Mouse (Mus musculus) kidney, embryonic 16.5 days (tissue): ENCODE measurements at regions not wholly inside any gene's neighbourhood (a gene's known extent, or its start where the extent isn't known, plus 50 kb on each side); places are given as distances from the start of the nearest gene placed in this dataset.
"Not testable (repeated sequence)": the region's sequence is repeated elsewhere in the genome, so short reads cannot be mapped to it uniquely, and the experiment has no call there.

Experiments used
- ATAC-seq: fragments of 200-750 bp; cut with Nextera tagmentation; 2 replicates; pipeline ENCODE4 v1.8.0; 2017; ENCODE audit warnings: moderate TSS enrichment; ENCODE audit not compliant: low FRiP score, low TSS enrichment
- H3K27ac ChIP-seq: fragments of 300-500 bp; sonication (generic); 2 replicates; pipeline ENCODE4 v1.5.1; 2014; ENCODE audit warnings: low read length
- H3K27me3 ChIP-seq: fragments of 300-500 bp; sonication (generic); 2 replicates; pipeline ENCODE4 v1.6.1; 2014; ENCODE audit warnings: low read length, control low read depth, mixed read lengths; ENCODE audit not compliant: insufficient read depth
- H3K36me3 ChIP-seq: fragments of 300-500 bp; sonication (generic); 2 replicates; pipeline ENCODE4 v1.6.1; 2014; ENCODE audit warnings: low read length, control low read depth, mixed read lengths; ENCODE audit not compliant: insufficient read depth
- H3K4me1 ChIP-seq: fragments of 300-500 bp; sonication (generic); 2 replicates; pipeline ENCODE4 v1.6.1; 2014; ENCODE audit warnings: low read length, control low read depth, mixed read lengths; ENCODE audit not compliant: insufficient read depth
- H3K4me2 ChIP-seq: fragments of 300-500 bp; sonication (generic); replicated peaks from 2 replicates; pipeline ENCODE4 v1.6.1; 2014; ENCODE audit warnings: low read depth, low read length
- H3K4me3 ChIP-seq: fragments of 300-500 bp; sonication (generic); 2 replicates; pipeline ENCODE4 v1.5.1; 2014; ENCODE audit warnings: mild to moderate bottlenecking, low read length
- H3K9ac ChIP-seq: fragments of 300-500 bp; sonication (generic); replicated peaks from 2 replicates; pipeline ENCODE4 v1.6.1; 2014; ENCODE audit warnings: low read length
- H3K9me3 ChIP-seq: fragments of 300-500 bp; sonication (generic); 2 replicates; pipeline ENCODE4 v1.6.1; 2016; ENCODE audit warnings: low read length, control low read depth
- WGBS: fragments of 180-500 bp; shearing (Covaris S2); extraction: QIAGEN DNeasy Blood & Tissue Kit; methylation state at CpG from one replicate; pipeline ENCODE4 v1.1.7; 2014; 5-methylcytosine and 5-hydroxymethylcytosine counted together

DNA sequence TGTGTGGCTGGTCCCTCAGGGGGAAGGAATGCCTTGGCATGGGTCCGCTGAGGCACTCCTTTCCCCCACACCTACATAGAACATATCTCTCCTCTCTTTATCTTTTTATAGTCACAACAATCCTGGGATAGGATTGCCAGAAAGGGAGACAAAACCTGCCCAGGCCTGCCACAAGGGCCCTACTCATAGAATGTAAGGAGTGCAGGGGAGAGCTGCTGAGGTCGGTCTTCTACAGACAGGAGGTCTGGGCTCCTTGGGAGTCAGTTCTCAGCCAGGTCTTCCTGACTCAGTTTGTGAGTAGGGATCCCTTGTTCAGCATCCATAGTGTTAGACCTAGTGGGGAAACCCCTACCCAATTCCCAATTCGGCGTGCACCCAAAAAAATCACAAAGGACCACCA lies 70.8 kb upstream of the Cpsf6 start:
- no peaks in the 10 kb centered on the region for H3K9me3 ChIP-seq
- H3K27ac ChIP-seq = no peak overlapping the region
- ATAC-seq = no peak
- H3K4me3 ChIP-seq = no peak overlapping the region
- no peaks in the 10 kb centered on the region for H3K36me3 ChIP-seq
- H3K9ac ChIP-seq = no peak overlapping the region
- 95% methylated on average over 4 of the region's 4 CpGs for WGBS
- H3K4me1 ChIP-seq = peaks cover 7% of the 10 kb centered on the region; the same call in 1 of the 2 replicates
- no peak overlapping the region for H3K4me2 ChIP-seq
- no peaks in the 10 kb centered on the region for H3K27me3 ChIP-seq

DNA sequence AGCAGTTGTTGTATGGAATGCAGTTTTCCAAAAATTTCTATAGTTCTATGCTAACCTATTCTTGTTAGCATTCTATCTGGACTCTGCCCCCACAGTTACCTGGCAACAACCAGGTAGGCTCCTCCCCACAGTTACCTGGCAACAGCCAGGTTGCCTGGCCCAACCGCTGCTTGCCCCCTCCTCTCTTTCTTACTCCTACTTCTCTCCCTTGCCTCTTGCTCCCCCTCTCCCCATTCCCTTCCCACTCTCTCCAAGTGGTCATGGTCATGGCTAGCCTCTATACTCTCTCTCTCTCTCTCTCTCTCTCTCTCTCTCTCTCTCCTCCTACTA lies 70.4 kb upstream of the Cpsf6 start:
- ATAC-seq = no peak
- WGBS = 78% methylated on average over 1 of the region's 1 CpGs

GRCm38 (mm10) chr10:117449416-117450239 lies 69.8 kb upstream of the Cpsf6 start:
- no peak for ATAC-seq
- Histone ChIP-seq H3K27me3 (no peaks in the 10 kb centered on the region), H3K9ac (no peak overlapping the region), H3K4me2 (no peak overlapping the region), H3K4me3 (no peak overlapping the region), H3K4me1 (peaks cover 6% of the 10 kb centered on the region; the same call in 1 of the 2 replicates), H3K36me3 (no peaks in the 10 kb centered on the region), H3K27ac (no peak overlapping the region), H3K9me3 (no peaks in the 10 kb centered on the region)
- 87% methylated on average over 3 of the region's 3 CpGs for WGBS

More for the DNA sequence above, 70.4 kb upstream of the Cpsf6 start:
- Histone ChIP-seq H3K36me3 (no peaks in the 10 kb centered on the region), H3K4me1 (peaks cover 6% of the 10 kb centered on the region; the same call in 1 of the 2 replicates), H3K4me2 (no peak overlapping the region), H3K4me3 (no peak overlapping the region), H3K27me3 (no peaks in the 10 kb centered on the region), H3K9me3 (no peaks in the 10 kb centered on the region), H3K27ac (no peak overlapping the region), H3K9ac (no peak overlapping the region)

DNA sequence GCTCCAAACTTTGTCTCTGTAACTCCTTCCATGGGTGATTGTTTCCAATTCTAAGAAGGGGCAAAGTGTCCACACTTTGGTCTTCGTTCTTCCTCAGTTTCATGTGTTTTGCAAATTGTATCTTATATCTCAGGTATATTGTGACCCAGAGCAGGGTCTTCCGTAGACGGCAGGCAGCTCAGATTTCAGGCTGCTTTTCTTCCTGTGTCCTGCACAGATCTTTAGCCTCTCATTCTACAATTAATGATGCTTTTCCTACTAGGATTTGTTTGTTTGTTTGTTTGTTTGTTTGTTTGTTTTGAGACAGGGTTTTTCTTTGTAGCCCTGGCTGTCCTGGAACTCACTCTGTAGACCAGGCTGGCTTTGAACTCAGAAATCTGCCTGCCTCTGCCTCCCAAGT lies 69.0 kb upstream of the Cpsf6 start:
- not testable (repeated sequence) for H3K36me3 ChIP-seq, H3K4me2 ChIP-seq, H3K9me3 ChIP-seq, H3K27me3 ChIP-seq, H3K27ac ChIP-seq, ATAC-seq, H3K4me3 ChIP-seq, H3K9ac ChIP-seq, H3K4me1 ChIP-seq
- 78% methylated on average over 3 of the region's 3 CpGs for WGBS

DNA sequence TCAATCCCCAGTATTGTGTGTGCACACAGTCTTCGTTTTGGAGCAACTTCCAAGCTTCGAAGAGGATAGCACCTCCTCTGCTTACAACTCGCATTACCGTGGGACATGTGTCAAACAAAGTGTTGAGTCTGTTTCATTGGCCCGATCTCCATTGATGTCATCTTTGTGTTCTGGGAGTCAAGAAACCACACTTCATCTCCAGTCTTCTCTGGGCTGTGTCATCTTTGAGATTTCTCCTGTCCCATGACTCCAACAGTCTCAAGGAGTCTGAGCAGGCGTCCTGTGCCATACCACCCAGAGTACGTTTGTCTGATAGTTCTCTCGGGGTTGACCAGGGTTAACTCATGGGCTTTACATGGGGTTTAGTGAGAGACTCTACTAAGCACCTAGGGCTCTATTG lies 67.8 kb upstream of the Cpsf6 start:
- 93% methylated on average over 8 of the region's 8 CpGs for WGBS

DNA sequence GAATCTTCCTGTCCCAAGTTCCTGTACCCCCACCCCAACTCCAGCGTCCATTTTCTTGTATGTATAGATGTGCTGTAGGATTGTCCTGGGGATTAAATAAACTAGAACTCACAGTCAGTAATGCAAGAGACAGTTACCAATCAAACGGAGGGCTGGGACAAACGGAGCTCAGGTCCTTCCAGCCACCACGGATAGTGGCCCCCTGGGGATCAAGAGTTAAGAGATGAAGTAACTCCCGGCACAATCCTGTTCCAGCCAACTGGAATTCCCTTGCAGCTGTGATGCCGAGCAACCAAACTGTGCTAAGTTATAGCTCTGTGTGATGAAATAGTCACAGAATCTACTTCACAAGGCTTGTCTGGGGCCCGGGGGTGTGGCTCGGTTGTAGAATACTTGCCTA lies 67.4 kb upstream of the Cpsf6 start:
- no peaks in the 10 kb centered on the region for H3K27me3 ChIP-seq
- H3K27ac ChIP-seq = no peak overlapping the region
- ATAC-seq = no peak
- WGBS = 69% methylated on average over 8 of the region's 8 CpGs
- peaks cover 3% of the 10 kb centered on the region; the same call in 1 of the 2 replicates for H3K9me3 ChIP-seq
- no peak overlapping the region for H3K4me2 ChIP-seq
- no peak overlapping the region for H3K9ac ChIP-seq
- no peaks in the 10 kb centered on the region for H3K36me3 ChIP-seq
- peaks cover 2% of the 10 kb centered on the region; the same call in 1 of the 2 replicates for H3K4me1 ChIP-seq
- no peak overlapping the region for H3K4me3 ChIP-seq

More for the DNA sequence above, 67.8 kb upstream of the Cpsf6 start:
- Histone ChIP-seq H3K27me3 (no peaks in the 10 kb centered on the region), H3K4me1 (peaks cover 6% of the 10 kb centered on the region; the same call in 1 of the 2 replicates), H3K27ac (no peak overlapping the region), H3K9me3 (peaks cover 3% of the 10 kb centered on the region; the same call in 1 of the 2 replicates), H3K9ac (no peak overlapping the region), H3K4me3 (no peak overlapping the region), H3K4me2 (no peak overlapping the region), H3K36me3 (no peaks in the 10 kb centered on the region)
- no peak for ATAC-seq

GRCm38 (mm10) chr10:117446776-117447175 lies 67.0 kb upstream of the Cpsf6 start:
- H3K9ac ChIP-seq = no peak overlapping the region
- WGBS = 83% methylated on average over 7 of the region's 7 CpGs

GRCm38 (mm10) chr10:117445801-117446490 lies 66.1 kb upstream of the Cpsf6 start:
- no peaks in the 10 kb centered on the region for H3K4me1 ChIP-seq
- 77% methylated on average over 15 of the region's 15 CpGs for whole genome bisulfite sequencing
- H3K4me3 ChIP-seq = no peak overlapping the region
- no peak overlapping the region for H3K9ac ChIP-seq
- H3K36me3 ChIP-seq = no peaks in the 10 kb centered on the region
- ATAC-seq = no peak
- H3K4me2 ChIP-seq = no peak overlapping the region
- H3K9me3 ChIP-seq = peaks cover 3% of the 10 kb centered on the region; the same call in 1 of the 2 replicates
- H3K27me3 ChIP-seq = no peaks in the 10 kb centered on the region
- no peak overlapping the region for H3K27ac ChIP-seq

More at GRCm38 (mm10) chr10:117446776-117447175, 67.0 kb upstream of the Cpsf6 start:
- Histone ChIP-seq H3K4me2 (no peak overlapping the region), H3K36me3 (no peaks in the 10 kb centered on the region), H3K27me3 (no peaks in the 10 kb centered on the region), H3K4me3 (no peak overlapping the region), H3K4me1 (no peaks in the 10 kb centered on the region), H3K27ac (no peak overlapping the region), H3K9me3 (peaks cover 3% of the 10 kb centered on the region; the same call in 1 of the 2 replicates)
- no peak for ATAC-seq

GRCm38 (mm10) chr10:117445181-117445790 lies 65.5 kb upstream of the Cpsf6 start:
- Histone ChIP-seq H3K9ac (no peak overlapping the region), H3K27ac (no peak overlapping the region), H3K4me3 (no peak overlapping the region), H3K27me3 (no peaks in the 10 kb centered on the region), H3K4me1 (no peaks in the 10 kb centered on the region), H3K9me3 (peaks cover 3% of the 10 kb centered on the region; the same call in 1 of the 2 replicates), H3K4me2 (no peak overlapping the region), H3K36me3 (no peaks in the 10 kb centered on the region)
- no peak for ATAC-seq
- WGBS = 19% methylated on average over 6 of the region's 6 CpGs
